Mouse (Mus musculus) neural tube, embryonic 13.5 days (tissue): ENCODE measurements at regions not wholly inside any gene's neighbourhood (a gene's known extent, or its start where the extent isn't known, plus 50 kb on each side); places are given as distances from the start of the nearest gene placed in this dataset.
"Not testable (repeated sequence)": the region's sequence is repeated elsewhere in the genome, so short reads cannot be mapped to it uniquely, and the experiment has no call there.

Experiments
- ATAC-seq: fragments of 200-750 bp; cut with Nextera tagmentation; 2 replicates; pipeline ENCODE4 v1.8.0; 2017; ENCODE audit warnings: low read depth, mild to moderate bottlenecking, moderate TSS enrichment, moderate library complexity
- H3K27ac ChIP-seq: fragments of 300-500 bp; sonication (generic); replicated peaks from 2 replicates; pipeline ENCODE4 v1.5.1; 2015; ENCODE audit warnings: moderate library complexity, mild to moderate bottlenecking, inconsistent platforms
- H3K27me3 ChIP-seq: fragments of 300-500 bp; sonication (generic); 2 replicates; pipeline ENCODE4 v1.6.1; 2015; ENCODE audit warnings: mild to moderate bottlenecking, inconsistent platforms
- H3K36me3 ChIP-seq: fragments of 300-500 bp; sonication (generic); 2 replicates; pipeline ENCODE4 v1.6.1; 2015; ENCODE audit warnings: mild to moderate bottlenecking, inconsistent platforms
- H3K4me1 ChIP-seq: fragments of 300-500 bp; sonication (generic); replicated peaks from 2 replicates; pipeline ENCODE4 v1.6.1; 2015; ENCODE audit warnings: inconsistent platforms
- H3K4me2 ChIP-seq: fragments of 300-500 bp; sonication (generic); 2 replicates; pipeline ENCODE4 v1.6.1; 2015; ENCODE audit warnings: inconsistent platforms, mild to moderate bottlenecking, moderate library complexity
- H3K4me3 ChIP-seq: fragments of 300-500 bp; sonication (generic); 2 replicates; pipeline ENCODE4 v1.5.1; 2015; ENCODE audit warnings: mild to moderate bottlenecking, inconsistent platforms
- H3K9ac ChIP-seq: fragments of 300-500 bp; sonication (generic); 2 replicates; pipeline ENCODE4 v1.6.1; 2015; ENCODE audit warnings: moderate library complexity, mild to moderate bottlenecking, inconsistent platforms
- H3K9me3 ChIP-seq: fragments of 300-500 bp; sonication (generic); 2 replicates; pipeline ENCODE4 v1.6.1; 2016; ENCODE audit warnings: inconsistent platforms
- WGBS: fragments of 180-500 bp; shearing (Covaris S2); methylation state at CpG from one replicate; pipeline ENCODE4 v1.1.7; 2015; 5-methylcytosine and 5-hydroxymethylcytosine counted together

DNA sequence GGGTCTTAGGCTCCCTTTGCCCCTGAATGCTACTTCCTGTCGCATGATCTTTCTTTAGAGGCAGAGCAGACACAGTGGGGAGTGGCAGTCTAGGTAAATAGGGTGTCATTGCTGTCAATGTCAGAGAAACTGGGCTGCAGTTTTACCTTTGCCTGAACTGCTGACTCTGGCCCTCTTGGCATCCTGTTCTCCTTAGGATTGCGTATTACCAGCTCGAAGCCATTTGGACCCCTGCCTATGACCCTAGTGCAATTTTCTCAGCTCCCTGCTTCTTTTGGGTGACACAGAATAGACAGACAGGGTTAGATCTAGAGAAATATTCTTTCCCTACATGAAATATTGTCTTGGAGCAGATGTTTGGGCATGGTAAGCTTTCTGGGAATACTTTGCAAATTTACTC, 467.3 kb upstream of the Slc35b3 start:
- Histone ChIP-seq H3K4me3 (no peak overlapping the region), H3K9ac (no peak overlapping the region), H3K27me3 (no peaks in the 10 kb centered on the region), H3K36me3 (no peaks in the 10 kb centered on the region), H3K4me2 (no peak overlapping the region), H3K9me3 (no peaks in the 10 kb centered on the region), H3K27ac (no peak overlapping the region), H3K4me1 (no peaks in the 10 kb centered on the region)
- no peak for ATAC-seq
- 85% methylated on average over 3 of the region's 3 CpGs for WGBS

- no peak overlapping the region for H3K27ac ChIP-seq
- ATAC-seq, result no peak
- no peaks in the 10 kb centered on the region for H3K4me1 ChIP-seq
- H3K4me3 ChIP-seq, result no peak overlapping the region
- H3K36me3 ChIP-seq, result no peaks in the 10 kb centered on the region
- H3K9ac ChIP-seq, result no peak overlapping the region
- H3K27me3 ChIP-seq, result no peaks in the 10 kb centered on the region
- H3K4me2 ChIP-seq, result no peak overlapping the region
- WGBS, result 69% methylated on average over 6 of the region's 6 CpGs
- H3K9me3 ChIP-seq, result no peaks in the 10 kb centered on the region
These were observed 465.3 kb upstream of the Slc35b3 start for GRCm38 (mm10) chr13:39425944-39426343.

- Histone ChIP-seq H3K4me2 (no peak overlapping the region), H3K36me3 (no peaks in the 10 kb centered on the region), H3K4me1 (no peaks in the 10 kb centered on the region), H3K27me3 (no peaks in the 10 kb centered on the region), H3K27ac (no peak overlapping the region), H3K9me3 (no peaks in the 10 kb centered on the region), H3K4me3 (no peak overlapping the region), H3K9ac (no peak overlapping the region)
- WGBS, result 48% methylated on average over 7 of the region's 7 CpGs
- no peak for ATAC-seq
These were observed 457.5 kb upstream of the Slc35b3 start for GRCm38 (mm10) chr13:39418127-39418526.

GRCm38 (mm10) chr13:39411471-39412251, 451.0 kb upstream of the Slc35b3 start:
- no peak overlapping the region for H3K4me3 ChIP-seq
- no peak overlapping the region for H3K9ac ChIP-seq
- ATAC-seq, result no peak
- no peaks in the 10 kb centered on the region for H3K36me3 ChIP-seq
- H3K9me3 ChIP-seq, result no peaks in the 10 kb centered on the region
- no peaks in the 10 kb centered on the region for H3K4me1 ChIP-seq
- H3K4me2 ChIP-seq, result no peak overlapping the region
- H3K27ac ChIP-seq, result no peak overlapping the region
- WGBS, result 40% methylated on average over 14 of the region's 14 CpGs
- no peaks in the 10 kb centered on the region for H3K27me3 ChIP-seq

DNA sequence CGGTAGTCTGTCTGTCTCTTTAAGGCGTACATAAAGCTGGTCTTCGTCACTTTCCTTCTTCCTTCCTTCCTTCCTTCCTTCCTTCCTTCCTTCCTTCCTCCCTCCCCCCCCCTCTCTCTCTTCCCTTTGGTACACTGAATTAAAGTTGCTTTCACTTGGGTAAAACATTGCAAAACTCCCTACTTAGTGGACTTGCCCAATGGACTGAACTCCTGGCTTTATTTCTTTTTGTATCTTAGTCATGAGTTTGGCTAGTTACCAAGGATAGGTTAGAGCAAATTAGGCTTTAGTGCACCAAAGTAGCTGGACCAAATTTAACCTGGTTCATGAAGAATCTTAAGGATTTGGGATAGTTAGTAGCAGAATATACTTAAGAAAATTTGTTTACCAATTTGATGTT, 431.9 kb upstream of the Slc35b3 start:
- WGBS, result 88% methylated on average over 3 of the region's 3 CpGs

DNA sequence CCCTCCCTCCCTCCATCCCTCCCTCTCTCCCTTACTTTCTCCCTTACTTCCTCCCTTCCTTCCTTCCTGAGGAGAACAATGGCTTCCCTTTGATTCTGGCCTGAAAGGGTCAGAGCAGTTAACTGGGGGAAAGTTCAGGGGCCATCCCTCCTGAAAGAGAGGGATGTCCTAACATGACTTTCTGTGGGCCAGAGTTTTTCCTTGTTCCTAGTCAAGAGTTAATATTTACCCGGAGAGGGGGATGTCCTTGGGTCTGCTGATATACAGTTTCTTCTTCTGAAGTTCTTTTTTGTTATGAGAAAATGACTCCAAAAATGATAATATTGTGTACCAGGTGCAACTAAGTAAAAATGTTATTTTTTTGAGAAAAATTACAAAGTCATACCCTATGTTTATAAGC, 431.5 kb upstream of the Slc35b3 start:
- not testable (repeated sequence) for H3K27me3 ChIP-seq, H3K4me3 ChIP-seq, H3K36me3 ChIP-seq, H3K9me3 ChIP-seq, H3K4me2 ChIP-seq, H3K27ac ChIP-seq, ATAC-seq, H3K9ac ChIP-seq, H3K4me1 ChIP-seq
- 86% methylated on average over 1 of the region's 1 CpGs for WGBS

More for the DNA sequence above, 431.9 kb upstream of the Slc35b3 start:
- H3K4me1 ChIP-seq, result no peaks in the 10 kb centered on the region
- no peak for ATAC-seq
- H3K36me3 ChIP-seq, result no peaks in the 10 kb centered on the region
- H3K27me3 ChIP-seq, result no peaks in the 10 kb centered on the region
- no peak overlapping the region for H3K4me2 ChIP-seq
- no peak overlapping the region for H3K9ac ChIP-seq
- no peak overlapping the region for H3K27ac ChIP-seq
- H3K4me3 ChIP-seq, result no peak overlapping the region
- no peaks in the 10 kb centered on the region for H3K9me3 ChIP-seq

- Histone ChIP-seq H3K4me2 (no peak overlapping the region), H3K27ac (no peak overlapping the region), H3K4me1 (no peaks in the 10 kb centered on the region), H3K4me3 (no peak overlapping the region), H3K27me3 (no peaks in the 10 kb centered on the region), H3K9me3 (no peaks in the 10 kb centered on the region), H3K36me3 (no peaks in the 10 kb centered on the region), H3K9ac (no peak overlapping the region)
- no peak for ATAC-seq
- WGBS, result 67% methylated on average over 8 of the region's 8 CpGs
These were observed 416.0 kb upstream of the Slc35b3 start for GRCm38 (mm10) chr13:39376677-39377076.

DNA sequence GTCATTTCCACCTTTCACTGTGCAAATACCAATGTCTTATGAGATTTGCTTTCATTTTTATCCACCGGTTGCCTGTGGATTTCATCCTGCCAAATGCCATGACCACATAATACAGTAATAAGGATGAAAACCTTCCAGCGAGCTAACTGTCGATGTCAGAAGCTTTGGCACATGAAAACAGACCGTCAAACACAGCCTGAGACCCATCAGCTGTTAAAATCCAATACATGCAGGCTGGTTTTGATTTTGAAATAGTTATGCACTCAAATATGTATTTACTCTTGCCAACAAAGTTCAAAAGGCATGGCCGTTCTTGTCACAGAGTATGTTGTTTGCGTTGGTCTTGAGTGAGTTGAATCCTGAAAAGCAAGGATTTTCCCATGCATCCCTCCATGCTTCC, 415.6 kb upstream of the Slc35b3 start:
- Histone ChIP-seq H3K9me3 (no peaks in the 10 kb centered on the region), H3K9ac (no peak overlapping the region), H3K36me3 (no peaks in the 10 kb centered on the region), H3K4me1 (no peaks in the 10 kb centered on the region), H3K27ac (no peak overlapping the region), H3K27me3 (no peaks in the 10 kb centered on the region), H3K4me3 (no peak overlapping the region), H3K4me2 (no peak overlapping the region)
- WGBS, result 91% methylated on average over 6 of the region's 6 CpGs
- no peak for ATAC-seq

GRCm38 (mm10) chr13:39372565-39372964, 411.9 kb upstream of the Slc35b3 start:
- Histone ChIP-seq H3K4me2 (no peak overlapping the region), H3K9ac (no peak overlapping the region), H3K27ac (no peak overlapping the region), H3K36me3 (no peaks in the 10 kb centered on the region), H3K9me3 (no peaks in the 10 kb centered on the region), H3K4me1 (no peaks in the 10 kb centered on the region), H3K27me3 (no peaks in the 10 kb centered on the region), H3K4me3 (no peak overlapping the region)
- ATAC-seq, result no peak
- 72% methylated on average over 3 of the region's 3 CpGs for WGBS

- Histone ChIP-seq H3K4me2 (no peak overlapping the region), H3K9ac (no peak overlapping the region), H3K27ac (no peak overlapping the region), H3K27me3 (no peaks in the 10 kb centered on the region), H3K9me3 (no peaks in the 10 kb centered on the region), H3K36me3 (no peaks in the 10 kb centered on the region), H3K4me1 (no peaks in the 10 kb centered on the region), H3K4me3 (no peak overlapping the region)
- WGBS, result 61% methylated on average over 4 of the region's 4 CpGs
- no peak for ATAC-seq
These were observed 403.0 kb upstream of the Slc35b3 start for GRCm38 (mm10) chr13:39363637-39364036.

GRCm38 (mm10) chr13:39362536-39362935, 401.9 kb upstream of the Slc35b3 start:
- Histone ChIP-seq H3K9ac (no peak overlapping the region), H3K4me1 (no peaks in the 10 kb centered on the region), H3K9me3 (no peaks in the 10 kb centered on the region), H3K4me2 (no peak overlapping the region), H3K27ac (no peak overlapping the region), H3K4me3 (no peak overlapping the region), H3K36me3 (no peaks in the 10 kb centered on the region), H3K27me3 (no peaks in the 10 kb centered on the region)
- no peak for ATAC-seq
- 67% methylated on average over 13 of the region's 13 CpGs for WGBS

GRCm38 (mm10) chr13:39351606-39352005, 390.9 kb upstream of the Slc35b3 start:
- ATAC-seq, result no peak
- Histone ChIP-seq H3K9ac (no peak overlapping the region), H3K4me3 (no peak overlapping the region), H3K4me1 (no peaks in the 10 kb centered on the region), H3K27ac (no peak overlapping the region), H3K9me3 (no peaks in the 10 kb centered on the region), H3K36me3 (no peaks in the 10 kb centered on the region), H3K4me2 (no peak overlapping the region), H3K27me3 (no peaks in the 10 kb centered on the region)
- WGBS, result 82% methylated on average over 2 of the region's 2 CpGs

- 50% methylated on average over 12 of the region's 12 CpGs for WGBS
- no peak for ATAC-seq
These were observed 390.0 kb upstream of the Slc35b3 start for GRCm38 (mm10) chr13:39350668-39351067.

More at GRCm38 (mm10) chr13:39350668-39351067, 390.0 kb upstream of the Slc35b3 start:
- Histone ChIP-seq H3K9me3 (no peaks in the 10 kb centered on the region), H3K4me3 (no peak overlapping the region), H3K9ac (no peak overlapping the region), H3K27ac (no peak overlapping the region), H3K36me3 (no peaks in the 10 kb centered on the region), H3K4me1 (no peaks in the 10 kb centered on the region), H3K27me3 (no peaks in the 10 kb centered on the region), H3K4me2 (no peak overlapping the region)
